Comparison of ENCODE assay signal across 9 mouse cellular contexts in genomic region chr12:109449421-109450411, GRCm38 (mm10). TPM values are rescaled to one million over a fixed set of nuclear protein-coding genes. Genes with fewer than 3 reads are reported as not detected.
DNase-seq lines count a peak whose midpoint lies in the region; ATAC-seq and TF ChIP-seq lines count a peak whose summit lies in the region.
"Had no signal": no experiment of that assay in that cellular context is flagged by ENCODE, and none has a peak within 500 bp of the region (broad histone marks: within the 10 kb centered on the region; RNA-seq: fewer than 3 reads in every experiment).

No protein-coding gene starts in this region.

- DNase-seq in heart, adult 18-20 months = no peak
- peak; percentile 76 for DNase-seq in embryo, embryonic 9.5 days (ENCODE audit: extremely low spot score)
- no peak for DNase-seq in midbrain, postnatal 0 days (ENCODE audit: low spot score)
- DNase-seq in cerebellum, adult 2 months = no peak
- DNase-seq in natural killer cell, adult 2 months (ENCODE audit: low spot score in 2 of 2) = no peak
- DNase-seq in left cerebral cortex, adult 18-20 months (ENCODE audit: low spot score in 2 of 2) = no peak

- no peak overlapping the region for H3K27ac ChIP-seq in heart, embryonic 16.5 days (ENCODE audit: low read length)
- H3K27ac ChIP-seq in intestine, embryonic 15.5 days = peak overlapping the region; percentile 76
- H3K27ac ChIP-seq in midbrain, postnatal 0 days (ENCODE audit: low read depth, low read length) = no peak overlapping the region
- H3K27ac ChIP-seq in cerebellum, adult 2 months (ENCODE audit: insufficient read depth, low read length) = no peak overlapping the region

- WGBS in heart, embryonic 16.5 days = 2% methylated on average over 24 of the region's 30 CpGs
- under 1% methylated on average over 30 of the region's 30 CpGs for WGBS in intestine, embryonic 15.5 days
- under 1% methylated on average over 27 of the region's 30 CpGs for WGBS in midbrain, postnatal 0 days
- WGBS in cerebellum, adult 2 months = 2% methylated on average over 30 of the region's 30 CpGs

- peak overlapping the region; percentile 58 for H3K9ac ChIP-seq in heart, embryonic 16.5 days (ENCODE audit: low read length)
- peak overlapping the region; percentile 35 for H3K9ac ChIP-seq in intestine, embryonic 15.5 days
- no peak overlapping the region for H3K9ac ChIP-seq in midbrain, postnatal 0 days (replicated peaks; ENCODE audit: low read length, poor library complexity, severe bottlenecking)

- H3K36me3 ChIP-seq in heart, embryonic 16.5 days (ENCODE audit: control insufficient read depth, insufficient read depth) = no peaks in the 10 kb centered on the region
- H3K36me3 ChIP-seq in intestine, embryonic 15.5 days = no peaks in the 10 kb centered on the region
- no peaks in the 10 kb centered on the region for H3K36me3 ChIP-seq in midbrain, postnatal 0 days (ENCODE audit: insufficient read depth, low read length)

- ATAC-seq in heart, embryonic 16.5 days (replicated peaks; ENCODE audit: extremely low read depth, insufficient read depth, low FRiP score) = no peak
- ATAC-seq in intestine, embryonic 15.5 days = peak; percentile 60
- no peak for ATAC-seq in midbrain, postnatal 0 days (ENCODE audit: low FRiP score)

- no peak for TF ChIP-seq POLR2A in cerebellum, adult 2 months (IDR thresholded peaks at IDR 0.05; ENCODE audit: borderline replicate concordance, insufficient read depth, low read length)

- TF ChIP-seq CTCF in midbrain, postnatal 0 days (IDR thresholded peaks at IDR 0.05) = no peak
- no peak for TF ChIP-seq CTCF in cerebellum, adult 2 months (IDR thresholded peaks at IDR 0.05; ENCODE audit: borderline replicate concordance, insufficient read depth, low read depth, low read length)

- peak overlapping the region; percentile 46 for H3K4me3 ChIP-seq in heart, embryonic 16.5 days (ENCODE audit: low read length)
- H3K4me3 ChIP-seq in intestine, embryonic 15.5 days (replicated peaks) = peak overlapping the region; percentile 17
- peak overlapping the region; percentile 26 for H3K4me3 ChIP-seq in midbrain, postnatal 0 days (ENCODE audit: low read depth, low read length)
- no peak overlapping the region for H3K4me3 ChIP-seq in cerebellum, adult 2 months (replicated peaks; ENCODE audit: insufficient read depth, low read depth, low read length)

- no peaks in the 10 kb centered on the region for H3K9me3 ChIP-seq in heart, embryonic 16.5 days (replicated peaks; ENCODE audit: control insufficient read depth, low read length)
- no peaks in the 10 kb centered on the region for H3K9me3 ChIP-seq in intestine, embryonic 15.5 days
- H3K9me3 ChIP-seq in midbrain, postnatal 0 days (ENCODE audit: low read length) = no peaks in the 10 kb centered on the region

- H3K27me3 ChIP-seq in heart, embryonic 16.5 days (ENCODE audit: control insufficient read depth, insufficient read depth, low read length) = peaks cover 63% of the 10 kb centered on the region
- peaks cover 28% of the 10 kb centered on the region for H3K27me3 ChIP-seq in intestine, embryonic 15.5 days (replicated peaks)
- H3K27me3 ChIP-seq in midbrain, postnatal 0 days (ENCODE audit: insufficient read depth, low read length) = peaks cover 61% of the 10 kb centered on the region
- H3K27me3 ChIP-seq in cerebellum, adult 2 months (ENCODE audit: control insufficient read depth, insufficient read depth, low read length) = peaks cover 1% of the 10 kb centered on the region; the same call in 1 of the 2 replicates
- H3K27me3 ChIP-seq: CH12.LX had no signal

- peaks cover 22% of the 10 kb centered on the region for H3K4me1 ChIP-seq in heart, embryonic 16.5 days (ENCODE audit: control insufficient read depth, insufficient read depth, low read length)
- H3K4me1 ChIP-seq in intestine, embryonic 15.5 days (replicated peaks) = peaks cover 47% of the 10 kb centered on the region
- H3K4me1 ChIP-seq in midbrain, postnatal 0 days (ENCODE audit: insufficient read depth, low read length) = peaks cover 3% of the 10 kb centered on the region; the same call in 1 of the 2 replicates
- H3K4me1 ChIP-seq in cerebellum, adult 2 months (ENCODE audit: control insufficient read depth, insufficient read depth, low read length) = no peaks in the 10 kb centered on the region; the same call in 1 of the 2 replicates

- peak overlapping the region; percentile 83 for H3K4me2 ChIP-seq in heart, embryonic 16.5 days (ENCODE audit: low read depth, low read length)
- peak overlapping the region; percentile 80 for H3K4me2 ChIP-seq in intestine, embryonic 15.5 days (replicated peaks)
- peak overlapping the region; percentile 52 for H3K4me2 ChIP-seq in midbrain, postnatal 0 days (ENCODE audit: low read depth, low read length, poor library complexity, severe bottlenecking)

RNA-seq across cellular contexts. Expression of gene Dlk1, which starts 2.9 kb away (rescaled TPM):
- 169 and 179 TPM in 2 replicates for polyA plus RNA-seq in heart, embryonic 16.5 days (2015; fragmentation: Nextera tagmentation; extraction: Ambion mirVana)
- total RNA-seq in heart, adult 18-20 months (2021) = under 1 TPM in 1 of 2 experiments, not detected in 1; 0.90 TPM
- 364 and 395 TPM in 2 replicates for polyA plus RNA-seq in intestine, embryonic 15.5 days (2015; fragmentation: Nextera tagmentation; extraction: Ambion mirVana)
- 22.1 and 38.8 TPM in 2 replicates for total RNA-seq in midbrain, postnatal 0 days (2014; rRNA removed)
- 41.4 and 47.5 TPM in 2 replicates for polyA plus RNA-seq in midbrain, postnatal 0 days (2015; fragmentation: Nextera tagmentation; extraction: Ambion mirVana)
- polyA plus RNA-seq in cerebellum, adult 2 months (2012; rRNA removed) = 23.7 and 26.6 TPM in 2 replicates
- total RNA-seq in left cerebral cortex, adult 18-20 months (2021) = 1 to 10 TPM; 4.7 to 7.5 TPM
- total RNA-seq: CH12.LX had no signal
